Mouse (Mus musculus) thymus, adult 2 months (tissue): ENCODE data around the gene Mcu.

Experiments
- CTCF ChIP-seq: fragments of 200-500 bp; IDR thresholded peaks from 2 replicates; pipeline ENCODE4 v1.5.1; 2012; ENCODE audit warnings: mild to moderate bottlenecking, control low read depth, low read length, moderate library complexity, borderline replicate concordance; ENCODE audit not compliant: control insufficient read depth, poor library complexity, insufficient read depth; ENCODE audit errors: extremely low read depth
- POLR2A ChIP-seq: fragments of 200-500 bp; IDR thresholded peaks from 2 replicates; pipeline ENCODE4 v1.6.1; 2012; ENCODE audit warnings: mild to moderate bottlenecking, low read length, control low read depth, moderate library complexity; ENCODE audit not compliant: control insufficient read depth, poor library complexity, insufficient read depth; ENCODE audit errors: extremely low read depth

GRCm38 (mm10) chr10:59548768-59549333 is 67.6 kb downstream of the Mcu start:
- TF ChIP-seq CTCF: no peak
- no peak for TF ChIP-seq POLR2A
